ENCODE assay signal across 8 mouse cellular contexts in the genomic region with DNA sequence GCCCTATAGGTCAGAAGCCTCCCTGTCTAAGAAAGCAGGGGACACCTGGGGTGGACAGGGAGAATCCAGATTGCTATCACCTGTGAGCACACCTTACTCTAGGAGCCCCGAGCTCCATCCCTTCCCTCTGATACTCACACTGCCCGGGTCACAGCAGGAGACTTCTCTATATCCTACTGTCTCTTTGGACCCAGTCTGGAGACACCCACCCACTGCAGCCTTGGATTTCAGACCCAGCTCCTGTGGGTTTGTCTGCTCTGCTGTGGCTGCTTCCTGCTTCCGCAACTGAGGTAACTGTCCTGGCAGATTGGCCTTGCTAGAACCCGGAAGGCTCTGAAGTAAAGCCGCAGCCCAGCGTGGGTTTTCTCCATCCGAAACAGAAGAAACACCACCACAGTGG. TPM values are rescaled to one million over a fixed set of nuclear protein-coding genes. Genes with fewer than 3 reads are reported as not detected.
DNase-seq lines count a peak whose midpoint lies in the region; ATAC-seq and TF ChIP-seq lines count a peak whose summit lies in the region.

No protein-coding gene starts in this region.

- H3K9me3 ChIP-seq in forebrain, postnatal 0 days (ENCODE audit: low read length), result no peaks in the 10 kb centered on the region
- H3K9me3 ChIP-seq in kidney, embryonic 16.5 days (ENCODE audit: low read length), result no peaks in the 10 kb centered on the region
- no peaks in the 10 kb centered on the region for H3K9me3 ChIP-seq in midbrain, embryonic 16.5 days (replicated peaks; ENCODE audit: control insufficient read depth, low read length, poor library complexity, severe bottlenecking)

- 76% methylated on average over 7 of the region's 7 CpGs for WGBS in forebrain, postnatal 0 days
- whole genome bisulfite sequencing in kidney, embryonic 16.5 days, result 67% methylated on average over 7 of the region's 7 CpGs
- 78% methylated on average over 7 of the region's 7 CpGs for WGBS in midbrain, embryonic 16.5 days

- H3K36me3 ChIP-seq in forebrain, postnatal 0 days (ENCODE audit: insufficient read depth), result no peaks in the 10 kb centered on the region
- no peaks in the 10 kb centered on the region for H3K36me3 ChIP-seq in kidney, embryonic 16.5 days (ENCODE audit: insufficient read depth, low read length)
- H3K36me3 ChIP-seq in midbrain, embryonic 16.5 days (ENCODE audit: control insufficient read depth, insufficient read depth, low read length), result no peaks in the 10 kb centered on the region

- no peak overlapping the region for H3K27ac ChIP-seq in forebrain, postnatal 0 days (ENCODE audit: low read depth, low read length)
- H3K27ac ChIP-seq in kidney, embryonic 16.5 days (ENCODE audit: low read length), result no peak overlapping the region
- no peak overlapping the region for H3K27ac ChIP-seq in midbrain, embryonic 16.5 days (ENCODE audit: low read length)

- TF ChIP-seq CTCF in forebrain, postnatal 0 days (IDR thresholded peaks at IDR 0.05; ENCODE audit: low read depth), result no peak

- H3K4me2 ChIP-seq in forebrain, postnatal 0 days (ENCODE audit: low read depth), result peak overlapping the region; percentile 98
- peak overlapping the region; percentile 94 for H3K4me2 ChIP-seq in kidney, embryonic 16.5 days (replicated peaks; ENCODE audit: low read depth, low read length)
- H3K4me2 ChIP-seq in midbrain, embryonic 16.5 days (ENCODE audit: low read length), result peak overlapping the region; percentile 98

- H3K4me3 ChIP-seq in forebrain, postnatal 0 days (ENCODE audit: low read depth, low read length), result peak overlapping the region; percentile 58
- peak overlapping the region; percentile 63 for H3K4me3 ChIP-seq in kidney, embryonic 16.5 days (ENCODE audit: low read length)
- H3K4me3 ChIP-seq in midbrain, embryonic 16.5 days (ENCODE audit: low read depth, low read length), result peak overlapping the region; percentile 60

- no peaks in the 10 kb centered on the region for H3K27me3 ChIP-seq in forebrain, postnatal 0 days (ENCODE audit: insufficient read depth, low read length)
- H3K27me3 ChIP-seq in kidney, embryonic 16.5 days (ENCODE audit: insufficient read depth, low read length), result no peaks in the 10 kb centered on the region; the same call in 1 of the 2 replicates
- no peaks in the 10 kb centered on the region for H3K27me3 ChIP-seq in midbrain, embryonic 16.5 days (ENCODE audit: control insufficient read depth, insufficient read depth, low read depth, low read length)

- peak; percentile 89 for DNase-seq in heart, adult 11 months
- no peak for DNase-seq in heart, postnatal 14 days
- no peak for DNase-seq in forebrain, postnatal 0 days
- no peak for DNase-seq in MN1 (ENCODE audit: low spot score)
- no peak for DNase-seq in thymus, postnatal 10 days (ENCODE audit: low spot score in 2 of 2)
- DNase-seq in left cerebral cortex, adult 18-20 months (ENCODE audit: low spot score in 2 of 2), result no peak

- H3K4me1 ChIP-seq in forebrain, postnatal 0 days (ENCODE audit: insufficient read depth), result no peaks in the 10 kb centered on the region
- H3K4me1 ChIP-seq in kidney, embryonic 16.5 days (ENCODE audit: insufficient read depth, low read length), result peaks cover 23% of the 10 kb centered on the region
- H3K4me1 ChIP-seq in midbrain, embryonic 16.5 days (ENCODE audit: control insufficient read depth, insufficient read depth, low read length), result peaks cover 11% of the 10 kb centered on the region

- peak overlapping the region; percentile 58 for H3K9ac ChIP-seq in forebrain, postnatal 0 days
- peak overlapping the region; percentile 79 for H3K9ac ChIP-seq in kidney, embryonic 16.5 days (replicated peaks; ENCODE audit: low read length)
- peak overlapping the region; percentile 70 for H3K9ac ChIP-seq in midbrain, embryonic 16.5 days (ENCODE audit: low read depth, low read length)

- intact Hi-C loops in heart, postnatal 14 days (cut with DNase I), result loop anchor here (5.0 kb wide), 2 partner anchors 36 to 51 kb away; no protein-coding TSS in a partner anchor

- no peak for ATAC-seq in forebrain, postnatal 0 days
- no peak for ATAC-seq in kidney, embryonic 16.5 days (ENCODE audit: low FRiP score, low TSS enrichment)
- ATAC-seq in midbrain, embryonic 16.5 days, result no peak

RNA-seq across cellular contexts. Expression of a gene that starts 1.6 kb away (rescaled TPM):
- 10 to 100 TPM; 16.7 to 16.8 TPM for total RNA-seq in heart, postnatal 14 days (2021)
- 22.0 and 22.6 TPM in 2 replicates for total RNA-seq in forebrain, postnatal 0 days (2014; rRNA removed)
- polyA plus RNA-seq in forebrain, postnatal 0 days (2015; fragmentation: Nextera tagmentation; extraction: Ambion mirVana), result 13.9 and 18.0 TPM in 2 replicates
- 41.9 and 46.4 TPM in 2 replicates for polyA plus RNA-seq in kidney, embryonic 16.5 days (2015; fragmentation: Nextera tagmentation; extraction: Ambion mirVana)
- polyA plus RNA-seq in midbrain, embryonic 16.5 days (2015; fragmentation: Nextera tagmentation; extraction: Ambion mirVana), result 19.8 and 20.8 TPM in 2 replicates
- total RNA-seq in left cerebral cortex, adult 18-20 months (2021), result 10 to 100 TPM; 37.1 to 39.4 TPM
